Mouse (Mus musculus) olfactory bulb, adult 2 months (tissue): ENCODE measurements around the gene St3gal5. TPM values are rescaled to one million over a fixed set of nuclear protein-coding genes. Genes with fewer than 3 reads are reported as not detected.

Experiments used
- H3K27ac ChIP-seq: fragments of 200-500 bp; 2 replicates; pipeline ENCODE4 v1.5.1; 2012; ENCODE audit warnings: low read depth, low read length; ENCODE audit not compliant: insufficient read depth
- H3K4me1 ChIP-seq: fragments of 200-500 bp; 2 replicates; pipeline ENCODE4 v1.6.1; 2012; ENCODE audit warnings: low read length; ENCODE audit not compliant: control insufficient read depth, insufficient read depth
- H3K4me3 ChIP-seq: fragments of 200-500 bp; 2 replicates; pipeline ENCODE4 v1.5.1; 2012; ENCODE audit warnings: mild to moderate bottlenecking, low read depth, low read length, moderate library complexity; ENCODE audit not compliant: insufficient read depth
- CTCF ChIP-seq: fragments of 200-500 bp; IDR thresholded peaks from 2 replicates; pipeline ENCODE4 v1.5.1; 2012; ENCODE audit warnings: low read depth, mild to moderate bottlenecking, low read length, moderate library complexity; ENCODE audit not compliant: insufficient read depth
- POLR2A ChIP-seq: fragments of 200-500 bp; IDR thresholded peaks from 2 replicates; pipeline ENCODE4 v1.6.1; 2012; ENCODE audit warnings: mild to moderate bottlenecking, low read depth, low read length, moderate library complexity; ENCODE audit not compliant: insufficient read depth
- WGBS: fragments of 180-500 bp; shearing (Covaris S2); methylation state at CpG from one replicate; pipeline ENCODE4 v1.1.7; 2018; 5-methylcytosine and 5-hydroxymethylcytosine counted together
- polyA plus RNA-seq: library from polyadenylated mRNA; stranded (reverse); fragments of >200 nt; gene quantifications from 2 replicates; pipeline ENCODE4 v1.2.4, GENCODE M21; 2012; ENCODE audit warnings: low replicate concordance; ENCODE audit not compliant: missing spikeins, insufficient read depth, insufficient read length

The St3gal5 gene
- polyA plus RNA-seq, 1 experiment: not detected

DNA sequence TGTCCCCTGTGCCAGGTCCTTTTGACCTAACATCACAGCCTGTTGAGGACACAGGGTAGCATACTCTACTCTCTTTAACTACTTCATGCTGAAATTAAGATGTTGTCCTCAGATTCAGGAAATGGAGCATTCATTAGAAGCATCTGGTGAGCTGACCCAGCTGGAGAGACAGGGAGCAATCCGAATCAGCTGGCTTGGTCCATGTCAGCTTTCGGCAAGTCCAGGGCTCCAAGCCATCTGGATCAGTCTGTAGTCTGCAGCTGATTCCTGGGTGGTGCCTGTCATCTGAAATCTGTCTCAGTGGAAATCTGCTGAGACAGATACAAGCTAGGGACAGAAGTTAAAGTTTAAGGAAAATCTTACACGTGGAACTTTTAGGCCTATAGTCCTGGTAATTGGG, 23.9 kb downstream of the St3gal5 start:
- TF ChIP-seq POLR2A (no peak), CTCF (no peak)
- H3K4me1 ChIP-seq: peaks cover 7% of the 10 kb centered on the region; the same call in 1 of the 2 replicates
- no peak overlapping the region for H3K4me3 ChIP-seq
- WGBS: 53% methylated on average over 3 of the region's 3 CpGs
- H3K27ac ChIP-seq: no peak overlapping the region

GRCm38 (mm10) chr6:72122515-72122914, 25.1 kb downstream of the St3gal5 start:
- 61% methylated on average over 5 of the region's 5 CpGs for WGBS
- peaks cover 2% of the 10 kb centered on the region; the same call in 1 of the 2 replicates for H3K4me1 ChIP-seq
- H3K4me3 ChIP-seq: no peak overlapping the region
- no peak overlapping the region for H3K27ac ChIP-seq
- no peak for TF ChIP-seq CTCF
- TF ChIP-seq POLR2A: no peak

DNA sequence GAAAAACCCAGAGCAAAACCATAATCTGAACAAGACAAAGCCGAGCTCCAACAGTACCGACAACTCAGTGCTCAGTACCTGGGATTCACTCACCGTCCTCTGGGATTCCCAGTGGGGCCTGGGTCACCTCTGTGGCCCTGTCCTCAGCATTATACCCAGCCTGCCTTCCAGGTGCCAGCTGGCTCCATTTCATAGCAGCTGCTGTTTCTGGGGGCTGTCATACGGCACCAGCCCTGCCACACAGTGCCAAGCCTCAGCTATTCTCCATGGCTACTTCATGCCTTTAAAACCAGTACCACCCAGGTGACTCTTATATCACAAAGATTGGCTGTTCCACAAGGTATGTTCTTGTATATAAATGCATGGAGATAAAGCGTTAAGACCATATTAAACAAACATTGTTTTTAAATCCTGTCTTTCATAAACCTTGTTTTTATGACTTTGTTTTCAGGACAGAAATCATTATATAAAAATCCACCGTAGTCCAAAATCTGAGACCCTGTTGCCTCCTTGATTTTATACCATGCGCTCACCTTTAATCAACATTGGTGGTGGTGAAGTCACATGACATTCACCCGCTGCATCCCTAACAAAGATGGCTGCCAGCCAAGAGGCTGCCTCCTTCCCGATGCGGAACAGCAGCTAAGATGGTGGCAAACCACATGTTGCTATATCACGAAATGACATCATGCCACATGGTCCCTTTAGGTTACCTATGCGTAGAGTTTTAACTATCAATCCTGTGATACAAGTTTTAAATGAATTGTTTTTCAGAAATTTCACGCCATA, 27.1 kb downstream of the St3gal5 start:
- Histone ChIP-seq H3K27ac (no peak overlapping the region), H3K4me1 (peaks cover 2% of the 10 kb centered on the region; the same call in 1 of the 2 replicates), H3K4me3 (no peak overlapping the region)
- TF ChIP-seq POLR2A (no peak), CTCF (no peak)
- 89% methylated on average over 13 of the region's 13 CpGs for WGBS

DNA sequence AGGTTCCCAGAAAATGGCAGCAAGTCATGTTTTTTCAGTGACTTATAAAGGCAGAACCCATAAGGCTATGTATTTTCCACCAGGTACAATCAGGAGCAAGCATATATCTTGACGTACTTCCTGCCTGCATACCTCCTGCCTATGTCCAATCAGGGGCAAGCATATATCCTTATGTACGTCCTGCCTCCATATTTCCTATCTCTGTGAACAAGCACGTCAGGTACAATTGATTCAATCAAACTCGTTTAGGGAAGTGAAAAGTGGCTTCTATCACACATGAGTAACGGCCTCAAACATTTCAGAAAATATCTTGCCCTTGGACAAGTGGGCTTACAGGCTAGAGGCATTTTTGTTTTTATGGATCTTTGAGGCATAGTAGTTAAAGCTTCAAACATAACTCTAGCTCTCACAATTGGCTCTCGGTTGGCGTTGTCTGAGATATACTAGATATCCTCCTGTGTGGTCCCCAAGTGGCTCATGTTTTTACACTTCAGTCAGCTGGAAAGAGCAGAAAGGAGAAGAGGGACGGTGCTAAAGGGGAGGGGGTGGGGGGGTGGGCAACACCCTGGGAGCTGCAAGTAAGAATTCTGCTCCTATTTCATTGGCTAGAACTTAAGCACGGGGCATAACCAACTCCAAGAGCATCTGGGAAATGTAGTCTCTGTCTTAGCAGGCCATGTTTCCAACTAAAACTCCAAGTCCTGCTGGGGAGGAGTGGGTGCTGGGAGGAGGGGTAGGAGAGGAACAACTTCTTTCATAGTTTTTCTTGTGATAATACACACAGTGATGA, 28.9 kb downstream of the St3gal5 start:
- peaks cover 2% of the 10 kb centered on the region; the same call in 1 of the 2 replicates for H3K4me1 ChIP-seq
- no peak overlapping the region for H3K4me3 ChIP-seq
- 84% methylated on average over 9 of the region's 9 CpGs for WGBS
- no peak overlapping the region for H3K27ac ChIP-seq
- TF ChIP-seq POLR2A: no peak
- no peak for TF ChIP-seq CTCF

GRCm38 (mm10) chr6:72130056-72130455, 32.7 kb downstream of the St3gal5 start:
- Histone ChIP-seq H3K4me3 (no peak overlapping the region), H3K27ac (no peak overlapping the region), H3K4me1 (peaks cover 5% of the 10 kb centered on the region; the same call in 1 of the 2 replicates)
- WGBS: 88% methylated on average over 6 of the region's 6 CpGs
- no peak for TF ChIP-seq POLR2A
- no peak for TF ChIP-seq CTCF

DNA sequence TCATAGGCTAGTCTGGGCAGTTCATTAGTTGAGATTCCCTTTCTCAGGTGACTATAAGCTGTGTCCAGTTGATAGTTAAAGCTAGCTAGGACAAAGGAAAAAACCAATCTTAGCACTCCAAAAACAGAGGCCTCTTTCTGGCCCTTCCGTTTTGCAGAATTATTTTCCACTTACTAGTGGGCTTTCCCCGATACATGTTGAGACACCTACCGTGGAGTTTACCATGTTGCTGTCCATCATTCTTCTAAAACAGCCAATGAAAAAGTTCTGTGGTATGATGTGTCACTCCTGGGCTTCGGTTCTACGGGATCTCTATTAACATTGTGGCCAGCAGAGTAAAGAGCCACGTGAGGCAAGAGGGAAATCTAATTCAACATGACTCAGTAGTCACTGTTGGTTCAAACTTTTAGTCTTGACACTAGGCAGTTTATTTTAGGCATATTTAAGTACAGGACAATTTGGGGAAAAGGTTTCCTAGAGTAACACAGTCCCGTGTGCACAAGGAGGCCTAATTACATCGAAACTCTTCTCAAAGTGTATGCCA, 35.4 kb downstream of the St3gal5 start:
- no peak for TF ChIP-seq CTCF
- TF ChIP-seq POLR2A: no peak
- H3K4me3 ChIP-seq: no peak overlapping the region
- 88% methylated on average over 8 of the region's 8 CpGs for WGBS
- peaks cover 9% of the 10 kb centered on the region; the same call in 1 of the 2 replicates for H3K4me1 ChIP-seq
- H3K27ac ChIP-seq: no peak overlapping the region

DNA sequence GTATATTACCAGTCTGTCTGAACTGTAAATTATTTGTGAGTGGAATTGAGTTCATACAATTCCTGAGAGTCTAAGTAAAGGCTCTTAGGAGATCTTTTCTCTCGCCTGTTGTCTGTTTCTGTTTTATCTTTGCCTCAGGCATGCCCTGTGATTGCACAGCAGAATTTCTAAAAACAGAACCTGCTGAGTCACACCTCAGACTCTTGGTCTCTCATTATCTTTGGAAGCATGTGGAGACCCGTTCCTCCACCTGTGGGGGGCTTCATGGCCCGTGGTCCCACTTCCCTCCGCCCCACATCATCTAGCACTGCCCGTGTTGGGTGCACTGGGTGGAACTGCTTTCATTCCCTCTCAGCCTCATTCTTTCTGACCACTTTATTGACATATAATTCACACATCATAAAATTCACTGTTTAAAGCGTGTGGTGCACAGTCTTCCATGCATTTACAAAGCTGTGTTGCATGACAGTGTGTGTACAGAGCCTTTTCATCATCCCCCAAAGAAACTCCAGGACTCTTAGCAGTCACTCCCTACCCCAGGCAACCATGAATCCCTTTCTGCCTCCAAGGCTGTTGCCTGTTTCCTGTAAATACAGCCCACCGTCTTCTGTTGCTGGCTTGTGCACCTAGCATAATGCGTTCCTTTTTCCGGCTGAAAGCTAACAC, 37.6 kb downstream of the St3gal5 start:
- no peak for TF ChIP-seq CTCF
- TF ChIP-seq POLR2A: no peak
- H3K4me1 ChIP-seq: peaks cover 9% of the 10 kb centered on the region; the same call in 1 of the 2 replicates
- 58% methylated on average over 9 of the region's 9 CpGs for WGBS
- H3K27ac ChIP-seq: no peak overlapping the region; the same call in 1 of the 2 replicates
- H3K4me3 ChIP-seq: no peak overlapping the region

DNA sequence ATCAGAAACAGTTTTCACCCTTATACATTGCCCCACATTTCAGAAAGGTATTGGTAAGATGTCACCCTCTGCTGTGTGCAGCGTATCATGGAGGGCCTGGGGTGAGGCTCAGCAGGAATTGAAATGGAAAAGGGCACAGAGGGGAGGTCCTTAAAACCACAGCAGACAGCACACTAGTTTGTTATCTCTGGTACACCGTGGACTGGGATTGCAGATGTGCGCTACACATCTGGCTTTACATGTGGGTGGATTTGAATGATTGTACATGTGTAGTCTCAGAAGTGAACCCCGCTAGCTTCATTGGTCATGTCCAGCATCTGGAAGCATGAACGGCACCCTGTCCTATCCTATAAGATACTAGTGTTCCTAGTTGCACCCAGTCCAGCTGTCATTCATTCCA, 38.6 kb downstream of the St3gal5 start:
- peaks cover 12% of the 10 kb centered on the region; the same call in 1 of the 2 replicates for H3K4me1 ChIP-seq
- no peak overlapping the region for H3K27ac ChIP-seq
- TF ChIP-seq CTCF (no peak), POLR2A (no peak)
- no peak overlapping the region for H3K4me3 ChIP-seq
- 81% methylated on average over 5 of the region's 5 CpGs for WGBS
